Mouse (Mus musculus): ENCODE measurements around the gene Hhat.

GRCm38 (mm10) chr1:192457526-192458206, 313.4 kb downstream of the Hhat start:
- TF ChIP-seq CTCF (IDR thresholded peaks at IDR 0.05; ENCODE audit: low read depth), result no peak
- TF ChIP-seq EP300 (optimal IDR thresholded peaks at IDR 0.05), result no peak

All from stomach, postnatal 0 days (tissue).